Mouse (Mus musculus) liver, postnatal 0 days (tissue): ENCODE results near the gene Sag. TPM values are rescaled to one million over a fixed set of nuclear protein-coding genes. Genes with fewer than 3 reads are reported as not detected.

Experiments
- ATAC-seq: fragments of 200-750 bp; cut with Nextera tagmentation; 2 replicates; pipeline ENCODE4 v1.8.0; 2017; ENCODE audit warnings: mild to moderate bottlenecking, moderate library complexity
- DNase-seq: peaks from one replicate; pipeline ENCODE4 v3.0.0-alpha.2; 2016
- H3K27ac ChIP-seq: fragments of 300-500 bp; sonication (generic); 2 replicates; pipeline ENCODE4 v1.5.1; 2014; ENCODE audit warnings: antibody characterized with exemption, moderate library complexity, mild to moderate bottlenecking, low read depth
- H3K27me3 ChIP-seq: fragments of 300-500 bp; sonication (generic); 2 replicates; pipeline ENCODE4 v1.6.1; 2014; ENCODE audit warnings: low read length, control low read depth, mixed read lengths; ENCODE audit not compliant: insufficient read depth
- H3K36me3 ChIP-seq: fragments of 300-500 bp; sonication (generic); replicated peaks from 2 replicates; pipeline ENCODE4 v1.6.1; 2014; ENCODE audit warnings: mild to moderate bottlenecking, control low read depth, low read length, moderate library complexity, mixed read lengths; ENCODE audit not compliant: insufficient read depth
- H3K4me1 ChIP-seq: fragments of 300-500 bp; sonication (generic); 2 replicates; pipeline ENCODE4 v1.6.1; 2014; ENCODE audit warnings: antibody characterized with exemption, mild to moderate bottlenecking, control low read depth; ENCODE audit not compliant: insufficient read depth
- H3K4me2 ChIP-seq: fragments of 300-500 bp; sonication (generic); 2 replicates; pipeline ENCODE4 v1.6.1; 2014; ENCODE audit warnings: low read depth, mild to moderate bottlenecking, low read length, moderate library complexity, mixed read lengths
- H3K4me3 ChIP-seq: fragments of 300-500 bp; sonication (generic); 2 replicates; pipeline ENCODE4 v1.5.1; 2014; ENCODE audit warnings: low read depth, low read length
- H3K9ac ChIP-seq: fragments of 300-500 bp; sonication (generic); replicated peaks from 2 replicates; pipeline ENCODE4 v1.6.1; 2014; ENCODE audit warnings: mild to moderate bottlenecking, moderate library complexity
- H3K9me3 ChIP-seq: fragments of 300-500 bp; sonication (generic); 2 replicates; pipeline ENCODE4 v1.6.1; 2016; ENCODE audit warnings: mild to moderate bottlenecking, control low read depth, low read length, mixed read lengths
- CTCF ChIP-seq: sonication (generic); IDR thresholded peaks from 2 replicates; pipeline ENCODE4 v1.5.1; 2016; ENCODE audit warnings: antibody characterized with exemption, low read depth
- EP300 ChIP-seq: IDR thresholded peaks from 2 replicates; pipeline ENCODE4 v1.6.1; 2016; ENCODE audit warnings: antibody characterized with exemption, low read depth, mild to moderate bottlenecking
- WGBS: fragments of 180-500 bp; shearing (Covaris S2); extraction: QIAGEN DNeasy Blood & Tissue Kit; methylation state at CpG from one replicate; pipeline ENCODE4 v1.1.7; 2014; ENCODE audit not compliant: insufficient replicate concordance; 5-methylcytosine and 5-hydroxymethylcytosine counted together
- polyA plus RNA-seq: library from polyadenylated mRNA; unstranded; fragments of >200 nt; fragmentation: Nextera tagmentation; extraction: Ambion mirVana; gene quantifications from 2 replicates; pipeline ENCODE4 v1.2.1, GENCODE M21; 2015

Gene Sag
- polyA plus RNA-seq, 1 experiment from 2014 or later, result 0.42 TPM

DNA sequence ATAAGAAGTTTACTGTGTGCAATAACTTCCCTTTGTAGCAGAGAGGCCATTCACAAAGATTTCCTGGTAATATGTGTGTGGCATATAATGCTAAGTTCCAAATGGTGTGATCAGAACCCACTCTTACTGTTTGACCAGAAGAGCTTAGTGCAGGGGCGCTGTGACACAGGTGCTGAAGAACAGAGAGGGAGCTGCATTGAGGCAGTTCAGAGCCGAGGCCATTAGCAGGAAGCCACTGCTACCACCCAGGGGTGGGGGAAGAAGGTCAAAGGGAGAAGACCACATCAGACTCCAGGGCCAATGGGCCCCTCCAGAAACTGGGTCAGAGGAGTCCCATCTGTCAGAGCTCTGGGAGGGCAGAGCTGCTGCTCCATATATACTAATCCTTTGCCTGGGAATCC is 51.4 kb downstream of the Sag start:
- TF ChIP-seq CTCF (peak; percentile 32; the same call in 1 of the 2 replicates), EP300 (no peak)
- no peak for ATAC-seq
- Histone ChIP-seq H3K4me2 (peak overlapping the region; percentile 99), H3K9me3 (no peaks in the 10 kb centered on the region), H3K4me3 (peak overlapping the region; percentile 93), H3K27ac (peak overlapping the region; percentile 76), H3K27me3 (no peaks in the 10 kb centered on the region), H3K4me1 (peaks cover 48% of the 10 kb centered on the region), H3K9ac (peak overlapping the region; percentile 92), H3K36me3 (no peaks in the 10 kb centered on the region)
- peak; percentile 22 for DNase-seq
- 10% methylated on average over 2 of the region's 2 CpGs for WGBS

DNA sequence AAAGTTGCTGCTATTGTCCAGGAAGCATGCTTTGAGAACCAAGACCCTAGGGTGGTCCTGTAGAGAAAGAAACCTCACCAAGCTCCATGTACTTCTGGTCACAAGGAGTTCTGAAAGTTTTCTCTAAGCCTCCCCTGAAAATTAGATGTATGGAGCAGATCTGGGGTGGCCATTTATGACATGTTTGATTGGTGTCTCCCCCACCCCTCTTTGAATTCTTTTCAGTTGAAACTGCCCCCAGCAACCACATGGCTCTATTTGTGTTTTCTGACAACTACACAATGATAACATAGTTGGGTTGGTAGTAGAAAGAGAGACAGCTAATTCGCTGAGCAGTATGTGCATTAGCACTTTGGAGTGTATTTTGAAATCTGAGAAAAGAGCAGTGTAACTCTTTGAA is 52.0 kb downstream of the Sag start:
- peaks cover 52% of the 10 kb centered on the region for H3K4me1 ChIP-seq

DNA sequence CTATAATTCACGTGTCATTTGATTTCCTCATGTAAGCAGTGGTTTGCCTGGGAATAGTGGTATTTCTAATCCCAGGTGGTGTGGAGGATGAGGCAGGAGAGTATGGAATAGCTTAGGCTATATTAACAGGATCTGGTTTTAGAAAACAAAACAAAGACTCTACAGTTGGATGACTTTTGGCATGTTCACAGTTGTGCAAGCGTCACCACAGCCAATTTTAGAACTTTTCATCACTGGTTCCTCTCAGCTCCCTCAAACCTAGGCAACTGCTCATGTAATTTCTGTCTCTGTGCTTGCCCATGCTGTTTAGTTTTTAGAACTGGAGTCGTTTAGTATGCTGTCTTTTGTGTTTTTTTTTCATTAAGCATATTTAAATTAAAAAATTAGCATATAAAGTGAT is 53.3 kb downstream of the Sag start:
- DNase-seq (no peak), ATAC-seq (no peak)
- no peaks in the 10 kb centered on the region for H3K27me3 ChIP-seq
- H3K4me2 ChIP-seq, result peak overlapping the region; percentile 38
- peaks cover 48% of the 10 kb centered on the region for H3K4me1 ChIP-seq
- H3K4me3 ChIP-seq, result no peak overlapping the region
- 43% methylated on average over 3 of the region's 3 CpGs for WGBS
- H3K9me3 ChIP-seq, result no peaks in the 10 kb centered on the region
- H3K9ac ChIP-seq, result no peak overlapping the region
- H3K36me3 ChIP-seq, result no peaks in the 10 kb centered on the region
- peak overlapping the region; percentile 56 for H3K27ac ChIP-seq
- TF ChIP-seq CTCF (no peak), EP300 (no peak)

More for the DNA sequence above, 52.0 kb downstream of the Sag start:
- Histone ChIP-seq H3K4me2 (peak overlapping the region; percentile 99), H3K9ac (0 out of 2 replicates have a peak overlapping the region, but pooled peaks have one; percentile 92), H3K36me3 (no peaks in the 10 kb centered on the region), H3K27ac (no peak overlapping the region), H3K4me3 (peak overlapping the region; percentile 93; the same call in 1 of the 2 replicates), H3K27me3 (no peaks in the 10 kb centered on the region), H3K9me3 (no peaks in the 10 kb centered on the region)
- TF ChIP-seq EP300 (no peak), CTCF (no peak)
- WGBS, result 79% methylated on average over 1 of the region's 1 CpGs
- DNase-seq (no peak), ATAC-seq (no peak)

DNA sequence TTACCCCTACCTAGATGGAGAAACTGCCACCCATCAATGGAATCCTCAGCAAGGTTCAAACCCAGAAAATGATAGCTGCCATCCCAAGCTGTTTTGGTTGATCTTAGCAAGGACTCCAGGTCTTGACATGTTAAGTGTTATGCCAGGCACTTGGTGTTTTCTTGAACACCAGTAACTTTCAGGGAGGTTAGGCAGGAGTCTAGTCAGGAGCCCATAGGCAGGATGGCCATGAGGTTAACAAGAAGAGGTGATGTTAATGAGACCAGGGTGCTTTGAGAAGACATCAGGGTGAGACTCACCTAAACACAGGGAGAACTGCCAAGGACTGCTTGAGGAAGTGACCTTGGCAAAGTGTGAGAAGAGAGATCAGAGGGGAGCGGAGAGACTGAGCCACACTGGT is 54.6 kb downstream of the Sag start:
- Histone ChIP-seq H3K4me1 (peaks cover 49% of the 10 kb centered on the region), H3K4me3 (no peak overlapping the region), H3K36me3 (no peaks in the 10 kb centered on the region), H3K27ac (peak overlapping the region; percentile 29; the same call in 1 of the 2 replicates), H3K4me2 (no peak overlapping the region), H3K27me3 (no peaks in the 10 kb centered on the region), H3K9ac (no peak overlapping the region), H3K9me3 (no peaks in the 10 kb centered on the region)
- TF ChIP-seq EP300 (no peak), CTCF (no peak)
- no peak for DNase-seq
- no peak for ATAC-seq
- 95% methylated on average over 1 of the region's 1 CpGs for WGBS

DNA sequence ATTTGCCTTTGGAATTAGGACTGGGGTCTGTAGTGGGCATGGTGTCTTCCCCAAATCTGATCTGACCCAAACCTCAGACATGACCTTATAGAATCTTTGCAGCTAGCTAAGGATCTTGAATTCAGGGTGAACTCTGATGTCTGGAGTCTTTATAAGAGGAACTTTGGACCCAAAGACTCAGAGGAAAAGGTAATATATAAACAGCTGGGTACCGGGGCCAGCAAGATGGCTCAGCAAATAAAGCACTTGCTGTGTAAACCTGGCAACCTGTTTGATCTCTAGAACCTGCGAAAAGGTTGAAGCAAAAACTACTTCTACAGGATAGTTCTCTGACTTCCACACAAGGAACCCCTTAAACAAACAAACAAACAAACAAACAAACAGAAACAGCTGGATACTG is 55.0 kb downstream of the Sag start:
- H3K4me2 ChIP-seq, result no peak overlapping the region
- H3K27me3 ChIP-seq, result no peaks in the 10 kb centered on the region
- TF ChIP-seq CTCF (no peak), EP300 (no peak)
- DNase-seq (no peak), ATAC-seq (no peak)
- no peak overlapping the region for H3K27ac ChIP-seq
- no peak overlapping the region for H3K9ac ChIP-seq
- 55% methylated on average over 2 of the region's 2 CpGs for WGBS
- no peaks in the 10 kb centered on the region for H3K36me3 ChIP-seq
- peaks cover 49% of the 10 kb centered on the region for H3K4me1 ChIP-seq
- no peaks in the 10 kb centered on the region for H3K9me3 ChIP-seq
- H3K4me3 ChIP-seq, result no peak overlapping the region

DNA sequence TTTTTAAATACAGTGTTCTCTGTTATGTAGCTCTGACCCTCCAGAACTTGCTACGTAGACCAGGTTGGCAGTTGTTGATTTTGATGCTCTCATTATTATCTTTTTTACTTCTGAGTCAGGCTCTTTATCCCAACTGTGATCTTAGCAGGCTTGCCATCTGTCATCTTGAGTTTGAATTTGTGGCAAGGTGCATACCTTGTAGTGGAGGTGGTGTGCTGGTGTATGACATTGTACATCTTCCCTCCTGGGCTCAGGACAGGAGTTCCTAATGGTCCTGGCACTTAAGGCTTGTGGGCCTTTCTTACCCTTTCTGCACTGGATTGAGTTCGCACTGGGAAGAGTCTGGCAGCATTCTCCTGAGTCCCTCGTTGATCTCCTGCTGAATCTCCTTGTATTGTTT is 60.1 kb downstream of the Sag start:
- H3K27ac ChIP-seq, result no peak overlapping the region
- H3K27me3 ChIP-seq, result no peaks in the 10 kb centered on the region
- no peaks in the 10 kb centered on the region for H3K9me3 ChIP-seq
- H3K4me1 ChIP-seq, result peaks cover 37% of the 10 kb centered on the region
- DNase-seq (no peak), ATAC-seq (no peak)
- 75% methylated on average over 3 of the region's 3 CpGs for WGBS
- no peak overlapping the region for H3K4me2 ChIP-seq
- H3K9ac ChIP-seq, result no peak overlapping the region
- TF ChIP-seq EP300 (no peak), CTCF (no peak)
- H3K4me3 ChIP-seq, result no peak overlapping the region
- H3K36me3 ChIP-seq, result no peaks in the 10 kb centered on the region

DNA sequence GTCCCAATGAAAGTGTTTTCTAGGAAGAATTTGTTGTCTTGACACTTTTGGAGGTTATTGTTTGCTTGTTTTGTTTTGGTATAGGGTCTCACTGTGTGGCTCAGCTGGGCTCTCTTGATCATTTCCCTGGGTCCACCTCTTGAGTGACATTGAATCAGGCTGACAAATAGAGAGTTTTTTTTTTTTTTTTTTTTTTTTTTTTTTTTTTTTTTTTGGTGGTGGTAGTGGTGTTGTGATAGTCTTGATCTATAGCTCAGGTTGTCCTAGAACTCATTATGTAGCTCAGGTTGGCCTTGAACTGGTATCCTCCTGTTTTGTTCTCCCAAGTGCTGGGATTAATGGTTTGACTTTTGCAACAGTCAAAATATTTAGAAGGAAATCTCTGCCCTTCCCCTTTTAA is 61.4 kb downstream of the Sag start:
- Histone ChIP-seq H3K9me3 (no peaks in the 10 kb centered on the region), H3K27me3 (no peaks in the 10 kb centered on the region), H3K27ac (no peak overlapping the region), H3K4me1 (peaks cover 33% of the 10 kb centered on the region), H3K36me3 (no peaks in the 10 kb centered on the region), H3K9ac (no peak overlapping the region), H3K4me2 (no peak overlapping the region), H3K4me3 (no peak overlapping the region)
- ATAC-seq (no peak), DNase-seq (no peak)
- TF ChIP-seq EP300 (no peak), CTCF (no peak)
